Mouse (Mus musculus) heart, postnatal 4 days (tissue): Measurements from ENCODE around the gene Fktn. TPM values are rescaled to one million over a fixed set of nuclear protein-coding genes. Genes with fewer than 3 reads are reported as not detected.

ENCODE experiments used
- total RNA-seq, 2 experiments: library from RNA; stranded (reverse); gene quantifications; 2 replicates each; pipeline ENCODE4 v1.2.3; 2021

Fktn gene
- total RNA-seq, 2 experiments from 2014 or later: 12.4 to 13.5 TPM

Other genes starting within 250 kb of the Fktn start
- 10 to 100 TPM; 34.4 to 40.0 TPM for gene Fsd1l, start 82.5 kb upstream of the Fktn start, total RNA-seq
- gene Tal2, start 65.7 kb downstream of the Fktn start, total RNA-seq: under 1 TPM; 0.09 to 0.17 TPM
- gene Tmem38b, start 112.0 kb downstream of the Fktn start, total RNA-seq: 10 to 100 TPM; 12.0 to 12.5 TPM